Mouse (Mus musculus) erythroblast, embryonic 14.5 days (primary cell): ENCODE data around the gene Vrk2. TPM values are rescaled to one million over a fixed set of nuclear protein-coding genes. Genes with fewer than 3 reads are reported as not detected.

Source experiments
- H3K27me3 ChIP-seq: 2 replicates; pipeline ENCODE4 v1.6.1; 2012; ENCODE audit warnings: inconsistent platforms; ENCODE audit not compliant: control insufficient read depth
- H3K36me3 ChIP-seq: 2 replicates; pipeline ENCODE4 v1.6.1; 2012; ENCODE audit warnings: mild to moderate bottlenecking, inconsistent platforms; ENCODE audit not compliant: control insufficient read depth
- H3K4me1 ChIP-seq: 2 replicates; pipeline ENCODE4 v1.6.1; 2012; ENCODE audit warnings: inconsistent platforms; ENCODE audit not compliant: control insufficient read depth
- H3K4me3 ChIP-seq: replicated peaks from 2 replicates; pipeline ENCODE3; 2012; ENCODE audit warnings: moderate library complexity, mild to moderate bottlenecking, inconsistent platforms
- H3K9me3 ChIP-seq: 2 replicates; pipeline ENCODE4 v1.6.1; 2012; ENCODE audit warnings: low read length, inconsistent platforms, mixed read lengths; ENCODE audit not compliant: control insufficient read depth
- GATA1 ChIP-seq: IDR thresholded peaks from 2 replicates; pipeline ENCODE4 v1.6.1; 2012; ENCODE audit warnings: low read length, inconsistent platforms, mixed read lengths
- TAL1 ChIP-seq: IDR thresholded peaks from 3 replicates; pipeline ENCODE4 v1.6.1; 2012; ENCODE audit warnings: low read length, inconsistent platforms, mixed read lengths
- polyA plus RNA-seq: library from polyadenylated mRNA; stranded (reverse); fragments of >175 nt; gene quantifications from 2 replicates; pipeline ENCODE4 v1.2.3, GENCODE M21; 2012

Gene Vrk2
- polyA plus RNA-seq, 1 experiment = 5.8 TPM

GRCm38 (mm10) chr11:26450636-26451035, 143.2 kb downstream of the Vrk2 start:
- Histone ChIP-seq H3K4me1 (peaks cover 6% of the 10 kb centered on the region), H3K36me3 (peaks cover 12% of the 10 kb centered on the region), H3K9me3 (peaks cover 2% of the 10 kb centered on the region; the same call in 1 of the 2 replicates), H3K4me3 (no peak overlapping the region), H3K27me3 (no peaks in the 10 kb centered on the region)
- TF ChIP-seq TAL1 (no peak), GATA1 (no peak)

- Histone ChIP-seq H3K9me3 (peaks cover 8% of the 10 kb centered on the region), H3K36me3 (peaks cover 19% of the 10 kb centered on the region), H3K4me3 (no peak overlapping the region), H3K4me1 (peaks cover 6% of the 10 kb centered on the region), H3K27me3 (no peaks in the 10 kb centered on the region)
- no peak for TF ChIP-seq TAL1
- TF ChIP-seq GATA1 = no peak
Observed at GRCm38 (mm10) chr11:26449789-26450188, 144.0 kb downstream of the Vrk2 start.

- Histone ChIP-seq H3K9me3 (peaks cover 8% of the 10 kb centered on the region), H3K4me3 (no peak overlapping the region), H3K36me3 (peaks cover 24% of the 10 kb centered on the region), H3K4me1 (no peaks in the 10 kb centered on the region), H3K27me3 (no peaks in the 10 kb centered on the region)
- TF ChIP-seq TAL1 (no peak), GATA1 (no peak)
Observed at GRCm38 (mm10) chr11:26444374-26444773, 149.4 kb downstream of the Vrk2 start.

GRCm38 (mm10) chr11:26441121-26441520, 152.7 kb downstream of the Vrk2 start:
- TF ChIP-seq GATA1 (no peak), TAL1 (no peak)
- Histone ChIP-seq H3K4me1 (no peaks in the 10 kb centered on the region), H3K36me3 (peaks cover 29% of the 10 kb centered on the region), H3K27me3 (no peaks in the 10 kb centered on the region), H3K9me3 (peaks cover 6% of the 10 kb centered on the region), H3K4me3 (no peak overlapping the region)

- Histone ChIP-seq H3K4me3 (no peak overlapping the region), H3K4me1 (no peaks in the 10 kb centered on the region), H3K36me3 (peaks cover 8% of the 10 kb centered on the region), H3K27me3 (no peaks in the 10 kb centered on the region), H3K9me3 (no peaks in the 10 kb centered on the region)
- no peak for TF ChIP-seq TAL1
- no peak for TF ChIP-seq GATA1
Observed at GRCm38 (mm10) chr11:26437818-26438217, 156.0 kb downstream of the Vrk2 start.

GRCm38 (mm10) chr11:26434229-26434628, 159.6 kb downstream of the Vrk2 start:
- Histone ChIP-seq H3K9me3 (no peaks in the 10 kb centered on the region), H3K27me3 (no peaks in the 10 kb centered on the region), H3K36me3 (peaks cover 8% of the 10 kb centered on the region), H3K4me3 (no peak overlapping the region), H3K4me1 (no peaks in the 10 kb centered on the region)
- no peak for TF ChIP-seq TAL1
- no peak for TF ChIP-seq GATA1

- no peaks in the 10 kb centered on the region for H3K9me3 ChIP-seq
- no peaks in the 10 kb centered on the region for H3K27me3 ChIP-seq
- no peak overlapping the region for H3K4me3 ChIP-seq
- peaks cover 12% of the 10 kb centered on the region for H3K36me3 ChIP-seq
- no peaks in the 10 kb centered on the region for H3K4me1 ChIP-seq
- TF ChIP-seq TAL1 (no peak), GATA1 (no peak)
Observed at GRCm38 (mm10) chr11:26421472-26421871, 172.3 kb downstream of the Vrk2 start.

Other genes starting within 250 kb of the Vrk2 start
- 0.14 and 0.26 TPM in 2 replicates for gene Fancl, start 207.9 kb downstream of the Vrk2 start, polyA plus RNA-seq
- gene Gm6899, start 758 bp downstream of the Vrk2 start, polyA plus RNA-seq = not detected in 2 replicates